Mouse (Mus musculus): Measurements from ENCODE around the gene Agap1.

DNA sequence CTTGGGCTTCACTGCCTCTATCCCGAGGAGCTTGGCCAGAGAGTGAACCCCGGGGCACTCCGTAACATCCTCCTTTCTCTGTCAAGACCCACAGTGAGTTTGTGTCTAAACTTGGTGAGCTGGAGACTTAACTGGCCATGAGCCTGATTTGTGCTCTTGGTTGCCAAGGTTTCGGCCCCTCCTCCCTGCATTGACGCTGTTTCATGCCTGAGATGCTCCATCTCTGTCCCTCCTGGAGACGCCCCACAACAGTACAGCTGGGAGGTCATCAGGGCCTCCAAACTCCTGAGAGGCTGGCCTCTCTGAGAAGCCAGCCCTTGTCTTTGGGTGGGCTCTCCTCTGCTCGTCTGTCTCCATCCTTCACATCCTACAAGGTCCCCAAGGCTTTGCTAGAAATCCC lies 437.7 kb downstream of the Agap1 start:
- TF ChIP-seq CTCF (IDR thresholded peaks at IDR 0.05; ENCODE audit: extremely low read depth, insufficient read depth, low read length) (no peak), POLR2A (IDR thresholded peaks at IDR 0.05; ENCODE audit: extremely low read depth, insufficient read depth, low read length) (no peak)

All from cortical plate, adult 2 months (tissue).